Mouse (Mus musculus) cerebellum, postnatal 4 days (tissue): ENCODE data around the gene Rnf144b.
A peak's percentile ranks its signal among the peaks of the same experiment; 100 is the strongest.

Experiments used
- DNase-seq, 2 experiments: peaks; one replicate each; pipeline ENCODE4 v3.0.0; 2022; ENCODE audit warnings: low spot score in 2 of 2, mixed read lengths in 1 of 2

The Rnf144b gene

DNA sequence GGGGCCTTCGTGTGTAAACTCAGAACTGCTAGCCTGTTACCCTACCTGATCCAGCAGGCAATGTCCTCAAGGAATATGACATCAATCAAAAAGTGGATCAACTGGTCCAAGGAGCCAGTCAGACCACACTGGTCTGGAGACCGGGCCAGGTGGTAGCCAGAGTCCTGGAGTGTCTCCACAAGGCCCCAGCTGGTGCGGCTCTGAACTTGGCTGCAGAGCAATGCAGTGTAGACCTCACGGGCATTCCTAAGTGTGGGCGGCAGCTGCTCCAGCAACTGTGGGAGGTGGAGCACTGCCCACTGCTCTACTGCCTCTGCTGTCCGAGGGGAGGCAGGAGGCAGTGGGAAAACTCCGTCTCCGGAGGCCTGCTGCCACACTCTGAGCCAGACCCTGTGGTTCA, 55.7 kb downstream of the Rnf144b start:
- peak in 1 of 2 experiments; percentile 9 for DNase-seq

- DNase-seq: no peak
Measured at GRCm38 (mm10) chr13:47180776-47181175, 58.3 kb downstream of the Rnf144b start.

- no peak for DNase-seq
Measured at GRCm38 (mm10) chr13:47182366-47182765, 59.9 kb downstream of the Rnf144b start.

DNA sequence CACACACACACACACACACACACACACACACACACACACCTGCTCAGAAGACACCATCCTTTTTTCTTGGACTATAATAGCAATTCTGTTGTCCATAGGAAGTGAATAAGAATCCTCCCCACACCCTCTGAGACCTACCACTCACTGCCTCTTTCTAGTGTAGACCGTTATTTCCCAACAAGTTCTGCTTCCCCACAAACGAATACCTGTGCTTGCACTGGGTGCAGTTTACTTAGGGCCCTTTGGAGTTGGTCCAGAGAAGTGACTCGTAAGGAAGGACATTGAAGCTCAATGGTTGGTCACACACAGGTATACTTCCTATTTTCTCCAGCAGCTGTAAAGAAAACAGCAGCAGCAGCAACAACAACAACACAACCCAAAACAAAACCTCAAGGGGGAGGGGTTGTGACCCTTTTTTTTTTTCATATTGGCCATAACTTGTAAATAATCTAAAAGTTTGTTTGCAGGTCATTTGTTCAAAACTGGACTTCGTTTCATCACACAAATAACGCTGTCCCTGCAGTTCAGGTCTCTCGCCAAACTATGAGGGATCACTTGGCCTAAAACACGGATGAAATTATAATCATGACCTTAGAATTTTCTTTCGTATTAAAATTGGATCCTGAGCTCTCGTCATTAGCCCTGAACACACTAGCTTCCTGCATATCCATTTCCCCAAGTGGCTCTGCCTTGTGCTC, 60.7 kb downstream of the Rnf144b start:
- DNase-seq: no peak

- no peak for DNase-seq
Measured at GRCm38 (mm10) chr13:47183771-47184170, 61.3 kb downstream of the Rnf144b start.

DNA sequence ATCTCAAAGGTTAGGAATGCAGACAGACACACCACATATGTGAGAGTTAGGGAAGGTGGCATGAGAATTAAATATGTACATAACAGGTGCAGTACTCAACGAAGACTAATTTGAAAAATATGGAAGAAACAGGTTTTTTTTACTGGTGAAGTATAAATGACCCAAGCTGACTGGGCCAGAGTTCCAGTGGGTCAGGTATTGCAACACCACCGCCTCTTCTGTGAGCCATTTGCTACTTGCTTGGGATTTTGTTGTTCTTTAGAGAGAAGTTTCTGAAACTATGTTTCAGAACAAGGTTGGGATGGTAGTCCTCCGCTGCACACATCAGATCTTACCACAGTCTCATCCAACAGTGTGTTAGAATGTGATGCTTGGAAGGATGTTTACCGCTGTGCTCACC, 65.4 kb downstream of the Rnf144b start:
- no peak for DNase-seq

DNA sequence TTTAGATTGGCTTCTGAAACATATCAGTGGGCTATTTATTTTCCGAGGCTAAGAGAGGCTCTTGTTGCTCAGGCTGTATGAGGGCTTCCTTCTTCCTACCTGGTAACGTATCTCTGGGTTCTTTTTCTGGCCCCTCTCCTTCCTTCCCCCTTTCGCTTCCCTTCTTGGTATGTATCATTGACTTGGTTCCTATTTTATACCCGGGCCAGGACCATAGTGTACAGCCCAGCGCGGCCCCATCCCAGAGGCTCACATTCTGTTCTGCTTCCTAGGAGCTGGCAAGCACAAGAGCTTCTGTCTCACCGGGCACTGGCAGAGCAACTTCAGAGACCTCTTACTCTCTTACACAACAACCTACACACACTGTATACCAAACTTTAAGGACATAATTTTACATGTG, 67.5 kb downstream of the Rnf144b start:
- no peak for DNase-seq

GRCm38 (mm10) chr13:47192200-47192599, 69.7 kb downstream of the Rnf144b start:
- no peak for DNase-seq

GRCm38 (mm10) chr13:47192771-47193170, 70.3 kb downstream of the Rnf144b start:
- no peak for DNase-seq

DNA sequence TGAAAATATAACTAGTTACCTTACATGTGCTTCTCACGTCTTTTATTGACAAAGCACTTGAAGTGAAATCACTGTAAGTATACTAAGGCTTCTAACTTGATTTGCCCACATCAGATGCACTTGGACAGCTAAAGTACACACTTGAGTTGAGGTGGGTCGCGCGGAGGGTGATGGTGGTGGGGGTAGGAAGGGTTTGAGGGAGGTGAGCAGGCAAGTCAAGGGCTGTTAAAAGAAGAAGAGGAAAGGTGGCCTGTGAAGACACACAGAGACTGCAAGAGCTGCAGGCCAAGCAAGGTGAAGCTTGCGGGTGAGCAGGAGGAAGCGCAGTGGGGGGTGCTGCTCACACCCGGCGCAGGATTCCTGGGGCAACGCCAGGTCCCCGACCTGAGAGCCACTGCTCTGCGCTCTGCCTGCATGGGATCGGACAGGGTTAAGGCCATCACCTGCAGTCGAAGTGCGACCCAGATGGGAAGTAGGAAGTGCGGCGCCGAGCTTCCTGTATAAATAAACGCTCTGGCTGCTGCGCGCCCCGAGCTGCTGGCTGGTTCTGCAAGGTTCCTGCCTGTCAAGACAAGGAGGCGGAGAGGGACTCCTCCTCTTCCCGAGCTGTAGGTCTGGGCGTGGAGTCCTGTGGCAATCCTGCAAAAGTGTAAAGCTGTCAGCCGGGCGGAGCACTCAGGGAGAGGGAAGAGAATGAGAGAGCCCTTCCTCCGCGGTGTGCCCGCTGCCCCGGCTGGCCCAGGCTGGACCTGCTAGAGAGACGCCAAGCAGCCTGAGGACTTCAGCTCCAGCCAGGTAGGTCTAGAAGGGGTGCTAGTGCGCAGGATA, 71.1 kb downstream of the Rnf144b start:
- DNase-seq: peak in 1 of 2 experiments; percentile 26

DNA sequence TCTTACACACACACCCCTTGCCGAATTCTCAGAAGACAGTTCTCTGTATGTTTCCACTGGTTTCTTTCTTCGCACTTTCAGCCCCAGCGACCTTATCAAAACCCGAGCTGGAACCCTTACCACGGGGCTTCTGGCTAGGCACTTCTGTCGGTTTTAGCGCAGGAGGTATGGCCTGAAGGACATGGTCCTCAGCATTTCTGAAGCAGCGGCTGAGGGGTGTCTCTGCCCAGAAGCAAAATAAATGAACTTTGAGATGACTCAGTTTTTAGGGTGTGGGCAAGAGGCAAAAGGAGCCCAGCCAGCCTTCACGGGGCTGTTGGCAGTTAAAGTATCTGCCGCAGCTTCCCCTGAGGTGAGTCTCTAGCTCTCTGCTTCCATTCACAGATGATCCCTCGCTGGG, 72.2 kb downstream of the Rnf144b start:
- DNase-seq: no peak

GRCm38 (mm10) chr13:47195491-47195890, 73.0 kb downstream of the Rnf144b start:
- no peak for DNase-seq

GRCm38 (mm10) chr13:47200011-47200670, 77.7 kb downstream of the Rnf144b start:
- DNase-seq: no peak

- no peak for DNase-seq
Measured at GRCm38 (mm10) chr13:47201962-47202624, 79.6 kb downstream of the Rnf144b start.

- no peak for DNase-seq
Measured at GRCm38 (mm10) chr13:47210496-47210895, 88.0 kb downstream of the Rnf144b start.

GRCm38 (mm10) chr13:47210992-47211391, 88.5 kb downstream of the Rnf144b start:
- DNase-seq: no peak

DNA sequence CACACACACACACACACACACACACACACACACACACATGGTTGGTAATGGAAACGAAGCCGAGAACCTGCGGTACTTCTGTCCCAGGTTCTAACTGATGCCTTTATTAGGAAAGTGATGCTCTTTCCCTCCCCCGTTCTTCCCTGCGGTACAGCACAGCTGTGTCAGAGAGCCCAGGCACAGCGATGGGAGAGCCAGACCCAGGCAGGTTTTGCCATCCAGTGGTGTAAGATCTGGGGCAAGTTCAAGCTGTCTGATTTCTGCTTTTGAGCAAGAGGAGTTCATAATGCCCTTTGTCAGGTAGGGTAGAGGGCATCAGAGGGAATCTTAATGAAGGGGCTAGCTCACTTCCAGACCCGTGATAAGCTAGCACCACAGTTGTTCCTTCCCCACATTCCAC, 89.1 kb downstream of the Rnf144b start:
- no peak for DNase-seq

DNA sequence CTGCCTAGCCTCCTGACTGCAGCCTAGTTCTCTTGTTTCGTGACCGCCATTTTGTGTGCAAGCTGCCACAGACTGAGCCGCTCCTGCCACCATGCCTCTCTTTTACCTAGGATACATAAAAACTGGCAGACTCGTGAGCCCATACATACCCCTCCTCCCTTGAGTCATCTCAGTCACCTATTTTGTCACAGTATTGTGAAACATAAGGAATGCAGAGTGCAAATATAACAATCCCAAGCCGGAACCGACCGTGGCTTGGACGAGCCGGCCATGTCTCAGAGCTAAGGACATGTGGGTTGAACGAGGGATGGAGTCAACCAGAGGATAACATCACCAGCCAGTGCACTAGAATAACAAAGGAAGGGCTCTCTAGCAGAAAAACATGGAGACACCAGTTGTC, 91.4 kb downstream of the Rnf144b start:
- no peak for DNase-seq

DNA sequence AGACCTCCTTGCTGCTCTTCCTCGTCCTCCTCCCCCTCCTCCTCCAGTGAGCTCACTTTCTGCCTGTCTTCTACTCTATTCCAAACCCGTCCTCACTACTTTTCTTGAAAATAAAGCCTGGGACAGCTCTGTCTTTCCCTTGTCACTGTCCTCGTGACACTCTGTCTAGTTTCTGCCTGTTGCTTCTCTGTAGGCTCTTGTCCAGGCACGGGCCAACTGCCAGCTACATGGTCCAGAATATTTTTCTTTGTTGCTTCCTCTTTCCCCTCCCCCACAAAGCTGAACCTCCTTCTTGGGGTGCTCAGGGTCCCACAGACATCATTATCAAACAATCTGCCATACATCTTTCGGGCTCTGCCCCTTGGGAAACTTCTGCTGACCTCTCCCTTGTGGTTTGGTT, 92.4 kb downstream of the Rnf144b start:
- no peak for DNase-seq

DNA sequence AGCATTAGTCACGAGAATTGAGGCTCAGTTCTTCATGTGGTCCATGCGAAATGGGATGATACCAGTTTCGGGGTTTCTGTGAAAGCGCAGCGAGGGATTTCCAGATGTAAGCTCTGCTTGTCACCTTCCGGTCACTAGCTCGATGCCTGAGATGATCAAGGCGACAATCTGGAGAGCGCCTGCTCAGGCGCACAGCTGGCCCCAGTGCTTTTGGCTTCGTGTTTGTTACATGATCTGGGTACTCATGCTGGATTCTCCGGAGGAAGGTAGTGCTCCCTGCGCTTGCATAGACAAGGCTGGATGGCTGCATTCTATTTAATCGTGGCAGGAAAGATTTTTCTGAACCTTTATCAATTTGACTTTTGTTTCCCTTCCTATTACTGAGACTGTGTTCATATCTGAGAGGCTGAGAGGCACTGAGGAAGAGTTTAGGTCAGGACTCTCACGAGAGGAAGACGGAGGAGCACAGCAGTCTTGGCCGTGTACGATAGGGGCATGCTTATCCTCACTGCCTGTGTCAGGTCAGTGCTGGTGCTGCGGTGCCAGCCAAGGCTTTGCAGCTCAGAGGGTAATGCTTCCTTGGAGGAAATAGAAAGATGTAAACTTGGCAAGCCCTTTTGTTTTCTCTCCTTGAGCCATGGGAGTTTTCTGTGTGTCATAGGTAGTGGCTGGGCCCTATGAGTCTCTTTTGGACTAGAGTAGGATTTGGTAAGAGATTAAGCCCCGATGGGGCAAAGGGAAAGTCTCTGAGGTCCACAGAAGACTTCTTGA, 93.5 kb downstream of the Rnf144b start:
- DNase-seq: no peak

DNA sequence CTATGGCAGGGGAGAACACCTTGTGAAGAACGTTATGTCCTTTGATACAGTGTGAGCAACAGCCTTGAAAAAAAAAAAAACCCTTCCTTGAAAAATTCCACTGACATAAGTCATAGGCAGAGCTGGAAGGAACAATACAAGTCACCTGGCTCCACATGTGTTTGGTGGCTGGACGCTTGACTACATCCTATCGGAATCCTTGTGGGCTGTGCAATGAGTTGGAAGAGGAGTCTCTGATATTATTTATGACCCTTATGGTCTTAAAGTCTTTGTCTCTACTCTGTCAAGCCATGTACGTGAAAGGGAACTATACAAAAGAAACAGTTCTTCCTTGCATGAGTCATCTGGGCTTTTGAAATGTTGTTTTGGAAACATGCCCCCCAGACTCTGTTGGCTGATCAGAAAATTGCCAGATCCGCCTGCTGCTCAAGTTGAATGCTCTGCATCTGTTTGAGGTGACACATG, 94.7 kb downstream of the Rnf144b start:
- DNase-seq: no peak
